Mouse (Mus musculus) neural tube, embryonic 15.5 days (tissue): ENCODE measurements at regions not wholly inside any gene's neighbourhood (a gene's known extent, or its start where the extent isn't known, plus 50 kb on each side); places are given as distances from the start of the nearest gene placed in this dataset.

Experiments
- ATAC-seq: fragments of 200-750 bp; cut with Nextera tagmentation; 2 replicates; pipeline ENCODE4 v1.8.0; 2017; ENCODE audit warnings: mild to moderate bottlenecking, moderate TSS enrichment, moderate library complexity; ENCODE audit not compliant: low FRiP score
- H3K27ac ChIP-seq: fragments of 300-500 bp; sonication (generic); replicated peaks from 2 replicates; pipeline ENCODE4 v1.5.1; 2015; ENCODE audit warnings: mild to moderate bottlenecking, inconsistent platforms
- H3K27me3 ChIP-seq: fragments of 300-500 bp; sonication (generic); replicated peaks from 2 replicates; pipeline ENCODE4 v1.6.1; 2015; ENCODE audit warnings: inconsistent platforms
- H3K36me3 ChIP-seq: fragments of 300-500 bp; sonication (generic); 2 replicates; pipeline ENCODE4 v1.6.1; 2015; ENCODE audit warnings: inconsistent platforms
- H3K4me1 ChIP-seq: fragments of 300-500 bp; sonication (generic); 2 replicates; pipeline ENCODE4 v1.6.1; 2015; ENCODE audit warnings: inconsistent platforms
- H3K4me2 ChIP-seq: fragments of 300-500 bp; sonication (generic); 2 replicates; pipeline ENCODE4 v1.6.1; 2015; ENCODE audit warnings: inconsistent platforms, mild to moderate bottlenecking, moderate library complexity
- H3K4me3 ChIP-seq: fragments of 300-500 bp; sonication (generic); replicated peaks from 2 replicates; pipeline ENCODE4 v1.5.1; 2015; ENCODE audit warnings: mild to moderate bottlenecking, inconsistent platforms
- H3K9ac ChIP-seq: fragments of 300-500 bp; sonication (generic); replicated peaks from 2 replicates; pipeline ENCODE4 v1.6.1; 2015; ENCODE audit warnings: mild to moderate bottlenecking, inconsistent platforms
- H3K9me3 ChIP-seq: fragments of 300-500 bp; sonication (generic); replicated peaks from 2 replicates; pipeline ENCODE4 v1.6.1; 2016; ENCODE audit warnings: inconsistent platforms
- WGBS: fragments of 180-500 bp; shearing (Covaris S2); methylation state at CpG from one replicate; pipeline ENCODE4 v1.1.7; 2015; ENCODE audit warnings: mixed read lengths; 5-methylcytosine and 5-hydroxymethylcytosine counted together

DNA sequence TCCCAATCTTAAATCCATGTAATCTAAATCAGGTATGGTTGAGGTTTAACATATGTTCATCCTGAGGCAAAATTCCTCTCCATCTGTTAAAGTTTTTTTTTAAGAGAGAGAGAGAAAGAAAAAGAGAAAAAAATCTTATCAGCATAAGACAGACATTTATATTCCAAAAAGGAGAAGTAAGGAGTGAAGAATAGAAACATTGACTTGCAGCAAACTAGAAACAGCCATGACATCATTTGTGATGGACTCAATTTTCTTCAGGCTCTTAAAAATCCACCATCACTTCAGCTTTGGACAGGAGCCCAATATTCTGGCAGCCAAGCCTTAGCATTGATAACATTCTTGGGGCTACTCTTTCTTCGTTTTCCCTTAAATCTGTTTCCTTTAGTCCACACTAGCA, 238.3 kb upstream of the Fam174a start:
- Histone ChIP-seq H3K4me1 (no peaks in the 10 kb centered on the region), H3K4me3 (no peak overlapping the region), H3K9me3 (no peaks in the 10 kb centered on the region), H3K9ac (no peak overlapping the region), H3K4me2 (no peak overlapping the region), H3K36me3 (no peaks in the 10 kb centered on the region), H3K27me3 (no peaks in the 10 kb centered on the region), H3K27ac (no peak overlapping the region)
- no peak for ATAC-seq
- 76% methylated on average over 1 of the region's 1 CpGs for WGBS

GRCm38 (mm10) chr1:95109966-95110365, 203.5 kb upstream of the Fam174a start:
- no peaks in the 10 kb centered on the region for H3K36me3 ChIP-seq
- H3K4me1 ChIP-seq, result no peaks in the 10 kb centered on the region
- ATAC-seq, result no peak

DNA sequence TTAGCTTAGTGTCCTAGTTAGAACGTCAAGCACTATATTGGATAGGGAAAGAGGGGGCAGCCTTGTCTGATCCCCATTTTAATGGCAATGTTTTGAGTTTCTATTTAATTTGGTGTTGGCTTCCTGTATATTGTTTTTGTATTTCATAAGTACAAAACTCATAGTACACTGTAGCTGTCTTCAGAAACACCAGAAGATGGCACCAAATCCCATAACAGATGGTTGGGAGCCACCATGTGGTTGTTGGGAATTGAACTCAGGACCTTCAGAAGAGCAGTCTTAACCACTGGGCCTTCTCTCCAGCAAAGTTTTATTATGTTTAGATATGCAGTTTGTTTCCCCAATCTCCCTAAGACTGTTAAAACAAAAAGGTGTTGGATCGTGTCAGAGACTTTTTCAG, 199.9 kb upstream of the Fam174a start:
- ATAC-seq, result no peak
- Histone ChIP-seq H3K9me3 (no peaks in the 10 kb centered on the region), H3K4me1 (no peaks in the 10 kb centered on the region), H3K4me2 (no peak overlapping the region), H3K4me3 (no peak overlapping the region), H3K9ac (no peak overlapping the region), H3K27me3 (no peaks in the 10 kb centered on the region), H3K36me3 (no peaks in the 10 kb centered on the region), H3K27ac (no peak overlapping the region)
- 98% methylated on average over 2 of the region's 2 CpGs for WGBS

More at GRCm38 (mm10) chr1:95109966-95110365, 203.5 kb upstream of the Fam174a start:
- H3K4me3 ChIP-seq, result no peak overlapping the region
- H3K9ac ChIP-seq, result no peak overlapping the region
- no peaks in the 10 kb centered on the region for H3K9me3 ChIP-seq
- H3K4me2 ChIP-seq, result no peak overlapping the region
- H3K27ac ChIP-seq, result no peak overlapping the region
- H3K27me3 ChIP-seq, result no peaks in the 10 kb centered on the region

DNA sequence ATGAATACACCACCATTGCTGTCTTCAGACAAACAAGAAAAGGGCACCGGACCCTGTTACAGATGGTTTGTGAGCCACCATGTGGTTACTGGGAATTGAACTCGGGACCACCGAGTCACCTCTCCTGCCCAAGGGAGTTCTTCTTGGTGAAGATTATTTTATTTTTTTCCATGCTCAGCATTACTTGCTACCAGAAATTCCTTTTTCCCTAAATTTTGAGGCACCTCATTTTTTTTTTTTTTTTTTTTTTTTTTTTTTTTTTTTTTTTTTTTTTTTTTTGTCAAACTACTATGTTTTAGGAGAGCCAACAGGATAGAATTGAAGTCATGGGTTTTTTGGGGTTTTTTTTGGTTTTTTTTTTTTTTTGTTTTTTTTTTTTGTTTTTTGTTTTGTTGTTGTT, 165.9 kb upstream of the Fam174a start:
- H3K9me3 ChIP-seq, result no peaks in the 10 kb centered on the region
- H3K4me3 ChIP-seq, result no peak overlapping the region
- no peak overlapping the region for H3K27ac ChIP-seq
- H3K9ac ChIP-seq, result no peak overlapping the region
- H3K4me1 ChIP-seq, result no peaks in the 10 kb centered on the region
- H3K36me3 ChIP-seq, result no peaks in the 10 kb centered on the region
- H3K27me3 ChIP-seq, result no peaks in the 10 kb centered on the region
- no peak overlapping the region for H3K4me2 ChIP-seq
- WGBS, result 99% methylated on average over 3 of the region's 3 CpGs
- no peak for ATAC-seq

- H3K9me3 ChIP-seq, result no peaks in the 10 kb centered on the region
- no peaks in the 10 kb centered on the region for H3K27me3 ChIP-seq
- no peak overlapping the region for H3K4me3 ChIP-seq
- WGBS, result 71% methylated on average over 2 of the region's 2 CpGs
- no peak overlapping the region for H3K9ac ChIP-seq
- H3K4me1 ChIP-seq, result no peaks in the 10 kb centered on the region
- no peak overlapping the region for H3K27ac ChIP-seq
- no peak for ATAC-seq
- H3K4me2 ChIP-seq, result no peak overlapping the region
- H3K36me3 ChIP-seq, result no peaks in the 10 kb centered on the region
These were observed 139.3 kb upstream of the Fam174a start for GRCm38 (mm10) chr1:95174013-95174582.

DNA sequence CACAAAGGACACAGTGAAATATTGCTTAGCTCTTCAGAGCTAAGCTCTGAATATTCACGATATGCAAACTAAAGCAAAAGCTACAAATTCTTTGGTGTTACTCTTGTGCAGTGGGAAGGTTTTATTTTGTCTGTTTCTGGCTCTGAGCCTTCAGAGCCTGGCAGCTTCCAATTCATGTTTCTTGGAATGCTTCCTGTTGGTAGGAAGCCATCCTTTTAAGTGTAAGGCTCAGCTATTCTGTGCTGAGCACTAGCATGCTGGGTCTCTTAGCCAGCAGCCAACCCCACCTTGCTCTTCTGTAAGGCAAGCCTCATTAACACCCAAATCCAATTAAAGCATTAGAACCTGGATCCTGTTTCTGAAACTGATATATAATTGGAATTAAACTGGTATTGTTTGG, 94.5 kb upstream of the Fam174a start:
- Histone ChIP-seq H3K36me3 (no peaks in the 10 kb centered on the region), H3K4me3 (no peak overlapping the region), H3K9me3 (no peaks in the 10 kb centered on the region), H3K27me3 (no peaks in the 10 kb centered on the region), H3K27ac (no peak overlapping the region), H3K4me1 (no peaks in the 10 kb centered on the region), H3K4me2 (no peak overlapping the region), H3K9ac (no peak overlapping the region)
- peak; percentile 50; the same call in 1 of the 2 replicates for ATAC-seq
- 57% methylated on average over 1 of the region's 1 CpGs for WGBS

DNA sequence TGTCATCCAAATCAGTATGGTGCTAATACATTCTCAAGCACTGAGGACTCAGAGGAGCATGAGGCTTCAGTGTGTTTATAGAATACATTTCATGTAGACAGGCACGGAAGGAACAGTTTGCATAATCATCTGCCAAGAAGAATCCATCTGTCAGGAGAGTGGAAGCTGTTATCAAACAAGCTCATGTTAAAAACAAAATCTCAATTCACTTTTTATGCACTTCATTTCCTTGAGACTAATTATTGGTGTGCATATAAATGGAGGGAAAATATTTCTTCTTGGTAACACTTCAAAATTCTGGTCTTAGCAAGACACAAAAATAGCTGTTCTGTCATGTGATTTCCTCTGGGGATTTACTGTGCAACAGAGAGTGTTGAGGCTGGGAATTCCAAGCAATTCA, 90.1 kb upstream of the Fam174a start:
- H3K4me3 ChIP-seq, result no peak overlapping the region
- WGBS, result 46% methylated on average over 1 of the region's 1 CpGs
- H3K4me1 ChIP-seq, result no peaks in the 10 kb centered on the region
- no peak for ATAC-seq
- H3K36me3 ChIP-seq, result no peaks in the 10 kb centered on the region
- no peaks in the 10 kb centered on the region for H3K27me3 ChIP-seq
- no peaks in the 10 kb centered on the region for H3K9me3 ChIP-seq
- H3K4me2 ChIP-seq, result no peak overlapping the region
- no peak overlapping the region for H3K27ac ChIP-seq
- no peak overlapping the region for H3K9ac ChIP-seq

- no peak overlapping the region for H3K4me3 ChIP-seq
- no peaks in the 10 kb centered on the region for H3K27me3 ChIP-seq
- H3K27ac ChIP-seq, result no peak overlapping the region
- ATAC-seq, result no peak
- no peaks in the 10 kb centered on the region for H3K36me3 ChIP-seq
- H3K9ac ChIP-seq, result no peak overlapping the region
- H3K9me3 ChIP-seq, result no peaks in the 10 kb centered on the region
- H3K4me1 ChIP-seq, result no peaks in the 10 kb centered on the region
- WGBS, result 88% methylated on average over 3 of the region's 3 CpGs
- H3K4me2 ChIP-seq, result no peak overlapping the region
These were observed 71.7 kb upstream of the Fam174a start for GRCm38 (mm10) chr1:95241671-95242150.
